Comparison of ENCODE assay signal across 7 mouse cellular contexts in genomic region chr10:117598951-117599572, GRCm38 (mm10). TPM values are rescaled to one million over a fixed set of nuclear protein-coding genes. Genes with fewer than 3 reads are reported as not detected.
DNase-seq lines count a peak whose midpoint lies in the region; ATAC-seq and TF ChIP-seq lines count a peak whose summit lies in the region.
"Not testable (repeated sequence)": the region's sequence is repeated elsewhere in the genome, so short reads cannot be mapped to it uniquely, and the experiment has no call there.

No protein-coding gene starts in this region.

- not testable (repeated sequence) for H3K27me3 ChIP-seq in intestine, postnatal 0 days (replicated peaks; ENCODE audit: control insufficient read depth, insufficient read depth, low read length); stomach, postnatal 0 days (ENCODE audit: control insufficient read depth, insufficient read depth, low read length)

- not testable (repeated sequence) for H3K4me3 ChIP-seq in intestine, postnatal 0 days (ENCODE audit: low read depth, low read length); stomach, postnatal 0 days (ENCODE audit: low read depth, low read length)

- H3K4me2 ChIP-seq in intestine, postnatal 0 days (replicated peaks; ENCODE audit: low read depth); stomach, postnatal 0 days (replicated peaks; ENCODE audit: low read depth): not testable (repeated sequence)

- DNase-seq in 3T3-L1 (ENCODE audit: low read depth, low spot score) (peak; percentile 96), ES-CJ7 (ENCODE audit: low read depth, low spot score) (peak; percentile 19), ZHBTc4 (ENCODE audit: low read depth, low spot score) (peak; percentile 48)
- DNase-seq in spleen, adult 18-20 months = peak; percentile 21 to 40
- peak; percentile 33 for DNase-seq in stomach, postnatal 0 days (ENCODE audit: low spot score)

- H3K9ac ChIP-seq in intestine, postnatal 0 days (ENCODE audit: low read depth, low read length); stomach, postnatal 0 days (ENCODE audit: low read length): not testable (repeated sequence)

- ATAC-seq in intestine, postnatal 0 days = 0 out of 2 replicates have a peak, but pooled peaks have one; percentile 14
- ATAC-seq in megakaryocyte, adult 5-6 weeks (ENCODE audit: poor library complexity, severe bottlenecking) = peak; percentile 31
- ATAC-seq in stomach, postnatal 0 days (ENCODE audit: low FRiP score, low TSS enrichment) = not testable (repeated sequence)

- 88% methylated on average over 8 of the region's 8 CpGs for WGBS in intestine, postnatal 0 days
- WGBS in stomach, postnatal 0 days = 90% methylated on average over 8 of the region's 8 CpGs

- H3K9me3 ChIP-seq in intestine, postnatal 0 days (ENCODE audit: control insufficient read depth); stomach, postnatal 0 days (ENCODE audit: control insufficient read depth, low read length): not testable (repeated sequence)

- H3K36me3 ChIP-seq in intestine, postnatal 0 days (ENCODE audit: control insufficient read depth, insufficient read depth); stomach, postnatal 0 days (ENCODE audit: control insufficient read depth, insufficient read depth, low read length): not testable (repeated sequence)

- TF ChIP-seq CTCF in intestine, postnatal 0 days (IDR thresholded peaks at IDR 0.05; ENCODE audit: low read depth); stomach, postnatal 0 days (IDR thresholded peaks at IDR 0.05; ENCODE audit: low read depth): not testable (repeated sequence)

- H3K27ac ChIP-seq in intestine, postnatal 0 days (ENCODE audit: low read depth, low read length); stomach, postnatal 0 days (replicated peaks): not testable (repeated sequence)

- not testable (repeated sequence) for TF ChIP-seq EP300 in stomach, postnatal 0 days (optimal IDR thresholded peaks at IDR 0.05)

- H3K4me1 ChIP-seq in intestine, postnatal 0 days (replicated peaks; ENCODE audit: control insufficient read depth, insufficient read depth, low read length); stomach, postnatal 0 days (replicated peaks; ENCODE audit: control insufficient read depth, insufficient read depth): not testable (repeated sequence)

RNA-seq across cellular contexts. Expression of gene Cpm, which starts 30.2 kb away (rescaled TPM):
- polyA plus RNA-seq in intestine, postnatal 0 days (2015; fragmentation: Nextera tagmentation; extraction: Ambion mirVana) = 32.8 and 33.8 TPM in 2 replicates
- 0.38 TPM in 1 of 2 replicates, not detected in the other for total RNA-seq in megakaryocyte, adult 5-6 weeks (2015)
- total RNA-seq in megakaryocyte, adult 5-6 weeks (2017) = not detected in 2 replicates
- 22.9 and 26.6 TPM in 2 replicates for polyA plus RNA-seq in stomach, postnatal 0 days (2015; fragmentation: Nextera tagmentation; extraction: Ambion mirVana)

Comparison
In these comparisons a context has a peak if more than half of its experiments do, and no peak if none do; other contexts are left out.
1. DNase-seq: peak in every context shown above with its lines; median percentile 96 in 3T3-L1; 48 in ZHBTc4; 33 in stomach, postnatal 0 days; 30 in spleen, adult 18-20 months; 19 in ES-CJ7.